Mouse (Mus musculus) gastrocnemius, postnatal 36 days (tissue): ENCODE results near the gene Cacng8. TPM values are rescaled to one million over a fixed set of nuclear protein-coding genes. Genes with fewer than 3 reads are reported as not detected.
"Not testable (repeated sequence)": the region's sequence is repeated elsewhere in the genome, so short reads cannot be mapped to it uniquely, and the experiment has no call there.

Experiments
- DNase-seq, 2 experiments: peaks; one replicate each; pipeline ENCODE4 v3.0.0; 2022
- intact Hi-C: fragments of 180-260 bp; cut with DNase I; formaldehyde crosslinking; loops from one replicate; pipeline ENCODE4 v1.15.1; 2025
- total RNA-seq, 2 experiments: library from RNA; stranded (reverse); gene quantifications; 2 replicates each; pipeline ENCODE4 v1.2.3; 2021

Gene Cacng8
- total RNA-seq, 2 experiments from 2014 or later: not detected

- no peak for DNase-seq
- intact Hi-C loops: no loop called here
These were observed 4.3 kb upstream of the Cacng8 start for GRCm38 (mm10) chr7:3386036-3386730.

GRCm38 (mm10) chr7:3387761-3388160 is 2.7 kb upstream of the Cacng8 start:
- intact Hi-C loops: no loop called here
- DNase-seq: no peak

GRCm38 (mm10) chr7:3388885-3389284 is 1.6 kb upstream of the Cacng8 start:
- intact Hi-C loops: no loop called here

GRCm38 (mm10) chr7:3389444-3390412 is 755 bp upstream of the Cacng8 start:
- intact Hi-C loops: no loop called here
- DNase-seq: no peak

More at GRCm38 (mm10) chr7:3388885-3389284, 1.6 kb upstream of the Cacng8 start:
- no peak for DNase-seq

- intact Hi-C loops: no loop called here
- DNase-seq: no peak
These were observed 583 bp downstream of the Cacng8 start for GRCm38 (mm10) chr7:3391081-3391451.

- no peak for DNase-seq
- intact Hi-C loops: no loop called here
These were observed 1.3 kb downstream of the Cacng8 start for GRCm38 (mm10) chr7:3391809-3392208.

GRCm38 (mm10) chr7:3397355-3397754 is 6.9 kb downstream of the Cacng8 start:
- intact Hi-C loops: no loop called here
- no peak for DNase-seq

- intact Hi-C loops: no loop called here
- DNase-seq: no peak
These were observed 7.3 kb downstream of the Cacng8 start for GRCm38 (mm10) chr7:3397797-3398196.

- intact Hi-C loops: not testable (repeated sequence)
These were observed 7.9 kb downstream of the Cacng8 start for GRCm38 (mm10) chr7:3398363-3398762.

GRCm38 (mm10) chr7:3399937-3400336 is 9.5 kb downstream of the Cacng8 start:
- intact Hi-C loops: loop anchor here (5.0 kb wide), 1 partner anchor 42 kb away; no protein-coding TSS in a partner anchor
- no peak for DNase-seq

More at GRCm38 (mm10) chr7:3398363-3398762, 7.9 kb downstream of the Cacng8 start:
- not testable (repeated sequence) for DNase-seq

GRCm38 (mm10) chr7:3409729-3410520 is 19.4 kb downstream of the Cacng8 start:
- intact Hi-C loops: loop anchor here (5.0 kb wide), 1 partner anchor 42 kb away; no protein-coding TSS in a partner anchor

GRCm38 (mm10) chr7:3411160-3411941 is 20.9 kb downstream of the Cacng8 start:
- no peak for DNase-seq
- intact Hi-C loops: loop anchor here (5.0 kb wide), 1 partner anchor 41 kb away; no protein-coding TSS in a partner anchor

More at GRCm38 (mm10) chr7:3409729-3410520, 19.4 kb downstream of the Cacng8 start:
- DNase-seq: no peak

GRCm38 (mm10) chr7:3412036-3412435 is 21.6 kb downstream of the Cacng8 start:
- no peak for DNase-seq
- intact Hi-C loops: loop anchor here (5.0 kb wide), 1 partner anchor 40 kb away; no protein-coding TSS in a partner anchor

GRCm38 (mm10) chr7:3414888-3415287 is 24.4 kb downstream of the Cacng8 start:
- DNase-seq: peak in 1 of 2 experiments; percentile 31
- intact Hi-C loops: loop anchor here (5.0 kb wide), 1 partner anchor 37 kb away; no protein-coding TSS in a partner anchor

GRCm38 (mm10) chr7:3415378-3415777 is 24.9 kb downstream of the Cacng8 start:
- no peak for DNase-seq
- intact Hi-C loops: no loop called here

GRCm38 (mm10) chr7:3419941-3420340 is 29.5 kb downstream of the Cacng8 start:
- DNase-seq: no peak

GRCm38 (mm10) chr7:3420466-3420865 is 30.0 kb downstream of the Cacng8 start:
- DNase-seq: no peak
- intact Hi-C loops: no loop called here

More at GRCm38 (mm10) chr7:3419941-3420340, 29.5 kb downstream of the Cacng8 start:
- intact Hi-C loops: no loop called here

- intact Hi-C loops: no loop called here
- DNase-seq: no peak
These were observed 30.8 kb downstream of the Cacng8 start for GRCm38 (mm10) chr7:3421297-3421696.

- DNase-seq: no peak
- intact Hi-C loops: no loop called here
These were observed 31.6 kb downstream of the Cacng8 start for GRCm38 (mm10) chr7:3422051-3422450.
